32 mouse cellular contexts compared by ENCODE assay signal in genomic region chr5:107698888-107699287, GRCm38 (mm10). TPM values are rescaled to one million over a fixed set of nuclear protein-coding genes. Genes with fewer than 3 reads are reported as not detected.
DNase-seq lines count a peak whose midpoint lies in the region; ATAC-seq and TF ChIP-seq lines count a peak whose summit lies in the region.
"Had no signal": no experiment of that assay in that cellular context is flagged by ENCODE, and none has a peak within 500 bp of the region (broad histone marks: within the 10 kb centered on the region; RNA-seq: fewer than 3 reads in every experiment).

No protein-coding gene starts in this region.

- no peaks in the 10 kb centered on the region for H3K4me1 ChIP-seq in intestine, embryonic 14.5 days (replicated peaks; ENCODE audit: control insufficient read depth, insufficient read depth, low read length)
- H3K4me1 ChIP-seq in intestine, embryonic 15.5 days (replicated peaks): no peaks in the 10 kb centered on the region
- peaks cover 32% of the 10 kb centered on the region for H3K4me1 ChIP-seq in thymus, adult 2 months (replicated peaks; ENCODE audit: control insufficient read depth, insufficient read depth, low read length)
- H3K4me1 ChIP-seq in limb, embryonic 10.5 days: no peaks in the 10 kb centered on the region
- H3K4me1 ChIP-seq in stomach, postnatal 0 days (replicated peaks; ENCODE audit: control insufficient read depth, insufficient read depth): no peaks in the 10 kb centered on the region
- H3K4me1 ChIP-seq: limb, embryonic 12.5 days; liver, embryonic 13.5 days; lung, embryonic 15.5 days; midbrain, embryonic 15.5 days; neural tube, embryonic 13.5 days had no signal

- no peaks in the 10 kb centered on the region for H3K36me3 ChIP-seq in intestine, embryonic 14.5 days (ENCODE audit: control insufficient read depth, insufficient read depth, low read length)
- H3K36me3 ChIP-seq in intestine, embryonic 15.5 days: no peaks in the 10 kb centered on the region
- no peaks in the 10 kb centered on the region for H3K36me3 ChIP-seq in thymus, adult 2 months (ENCODE audit: control insufficient read depth, insufficient read depth, low read length)
- H3K36me3 ChIP-seq in limb, embryonic 10.5 days: no peaks in the 10 kb centered on the region
- H3K36me3 ChIP-seq in stomach, postnatal 0 days (ENCODE audit: control insufficient read depth, insufficient read depth, low read length): no peaks in the 10 kb centered on the region
- H3K36me3 ChIP-seq: heart, embryonic 12.5 days; limb, embryonic 12.5 days; liver, embryonic 13.5 days; lung, embryonic 15.5 days; midbrain, embryonic 15.5 days; neural tube, embryonic 13.5 days had no signal

- H3K27me3 ChIP-seq in intestine, embryonic 14.5 days (replicated peaks; ENCODE audit: control insufficient read depth, insufficient read depth, low read length): no peaks in the 10 kb centered on the region
- no peaks in the 10 kb centered on the region for H3K27me3 ChIP-seq in intestine, embryonic 15.5 days (replicated peaks)
- no peaks in the 10 kb centered on the region for H3K27me3 ChIP-seq in thymus, adult 2 months (ENCODE audit: control insufficient read depth, insufficient read depth, low read length)
- no peaks in the 10 kb centered on the region for H3K27me3 ChIP-seq in limb, embryonic 10.5 days (ENCODE audit: low read depth, poor library complexity, severe bottlenecking)
- no peaks in the 10 kb centered on the region for H3K27me3 ChIP-seq in stomach, postnatal 0 days (ENCODE audit: control insufficient read depth, insufficient read depth, low read length)
- H3K27me3 ChIP-seq: CH12.LX; heart, embryonic 12.5 days; liver, embryonic 13.5 days; lung, embryonic 15.5 days; midbrain, embryonic 15.5 days; neural tube, embryonic 13.5 days had no signal

- no peak overlapping the region for H3K4me2 ChIP-seq in intestine, embryonic 14.5 days (ENCODE audit: low read length)
- H3K4me2 ChIP-seq in intestine, embryonic 15.5 days (replicated peaks): no peak overlapping the region
- H3K4me2 ChIP-seq in stomach, postnatal 0 days (replicated peaks; ENCODE audit: low read depth): no peak overlapping the region
- H3K4me2 ChIP-seq: heart, embryonic 12.5 days; limb, embryonic 12.5 days; liver, embryonic 13.5 days; lung, embryonic 15.5 days; midbrain, embryonic 15.5 days; neural tube, embryonic 13.5 days had no signal

- no peak overlapping the region for H3K27ac ChIP-seq in intestine, embryonic 14.5 days (ENCODE audit: low read depth)
- no peak overlapping the region for H3K27ac ChIP-seq in intestine, embryonic 15.5 days
- H3K27ac ChIP-seq in thymus, adult 2 months (ENCODE audit: control insufficient read depth, insufficient read depth, low read length): peak overlapping the region; percentile 50; the same call in 1 of the 2 replicates
- H3K27ac ChIP-seq in limb, embryonic 10.5 days: no peak overlapping the region
- H3K27ac ChIP-seq in stomach, postnatal 0 days (replicated peaks): no peak overlapping the region
- H3K27ac ChIP-seq: heart, adult 2 months; limb, embryonic 12.5 days; liver, embryonic 13.5 days; lung, embryonic 15.5 days; midbrain, embryonic 15.5 days; neural tube, embryonic 13.5 days had no signal

- no peak overlapping the region for H3K4me3 ChIP-seq in intestine, embryonic 14.5 days (ENCODE audit: low read depth, low read length)
- H3K4me3 ChIP-seq in intestine, embryonic 15.5 days (replicated peaks): no peak overlapping the region
- H3K4me3 ChIP-seq in thymus, adult 2 months (ENCODE audit: control insufficient read depth, insufficient read depth, low read length): no peak overlapping the region
- no peak overlapping the region for H3K4me3 ChIP-seq in limb, embryonic 10.5 days
- no peak overlapping the region for H3K4me3 ChIP-seq in stomach, postnatal 0 days (ENCODE audit: low read depth, low read length)
- H3K4me3 ChIP-seq: heart, adult 2 months; heart, embryonic 12.5 days; limb, embryonic 12.5 days; liver, embryonic 13.5 days; lung, embryonic 15.5 days; midbrain, embryonic 15.5 days; myocyte; neural tube, embryonic 13.5 days had no signal

- no peak for TF ChIP-seq EP300 in stomach, postnatal 0 days (optimal IDR thresholded peaks at IDR 0.05)

- no peak for ATAC-seq in intestine, embryonic 14.5 days (replicated peaks; ENCODE audit: low FRiP score, low TSS enrichment, low read depth)
- no peak for ATAC-seq in intestine, embryonic 15.5 days
- no peak for ATAC-seq in stomach, postnatal 0 days (ENCODE audit: low FRiP score, low TSS enrichment)
- ATAC-seq: activated CD4-positive, CD25-positive, alpha-beta regulatory T cell, adult 4 months; forebrain, embryonic 14.5 days; hindbrain, embryonic 16.5 days; intestine, postnatal 0 days; midbrain, embryonic 15.5 days had no signal

- no peak for TF ChIP-seq CTCF in thymus, adult 2 months (IDR thresholded peaks at IDR 0.05; ENCODE audit: borderline replicate concordance, control insufficient read depth, extremely low read depth, insufficient read depth, low read length, poor library complexity)
- no peak for TF ChIP-seq CTCF in stomach, postnatal 0 days (IDR thresholded peaks at IDR 0.05; ENCODE audit: low read depth)

- no peak overlapping the region for H3K9ac ChIP-seq in intestine, embryonic 14.5 days (ENCODE audit: low read length)
- no peak overlapping the region for H3K9ac ChIP-seq in intestine, embryonic 15.5 days
- no peak overlapping the region for H3K9ac ChIP-seq in stomach, postnatal 0 days (ENCODE audit: low read length)
- H3K9ac ChIP-seq: heart, embryonic 12.5 days; limb, embryonic 12.5 days; liver, embryonic 13.5 days; lung, embryonic 15.5 days; midbrain, embryonic 15.5 days; neural tube, embryonic 13.5 days had no signal

- DNase-seq in intestine, embryonic 14.5 days (ENCODE audit: low spot score): peak; percentile 9
- no peak for DNase-seq in thymus, adult 2 months
- no peak for DNase-seq in thymus, postnatal 14 days
- DNase-seq in limb, embryonic 10.5 days (ENCODE audit: low spot score): peak; percentile 7
- no peak for DNase-seq in cerebellum, adult 11 months
- no peak for DNase-seq in lung, postnatal 25 days (ENCODE audit: low spot score)
- DNase-seq in stomach, postnatal 0 days (ENCODE audit: low spot score): no peak
- DNase-seq: adrenal gland, adult 2 months; adrenal gland, postnatal 36 days; cerebellum, adult 8-10 months; cerebellum, postnatal 25 days; gastrocnemius, postnatal 14 days; heart, adult 2 months; kidney, adult 9 months; kidney, postnatal 10 days; layer of hippocampus, postnatal 36 days; liver, embryonic 13.5 days; lung, postnatal 36 days had no signal

- H3K9me3 ChIP-seq in intestine, embryonic 14.5 days (ENCODE audit: control insufficient read depth, low read length): no peaks in the 10 kb centered on the region
- H3K9me3 ChIP-seq in intestine, embryonic 15.5 days: no peaks in the 10 kb centered on the region
- H3K9me3 ChIP-seq in limb, embryonic 10.5 days (replicated peaks): no peaks in the 10 kb centered on the region
- H3K9me3 ChIP-seq in stomach, postnatal 0 days (ENCODE audit: control insufficient read depth, low read length): no peaks in the 10 kb centered on the region
- H3K9me3 ChIP-seq: heart, embryonic 12.5 days; limb, embryonic 12.5 days; liver, embryonic 13.5 days; lung, embryonic 15.5 days; midbrain, embryonic 15.5 days; neural tube, embryonic 13.5 days had no signal

- TF ChIP-seq POLR2A in thymus, adult 2 months (IDR thresholded peaks at IDR 0.05; ENCODE audit: control insufficient read depth, extremely low read depth, insufficient read depth, low read length, poor library complexity): no peak

- WGBS in intestine, embryonic 14.5 days: 79% methylated on average over 8 of the region's 8 CpGs
- 75% methylated on average over 8 of the region's 8 CpGs for WGBS in intestine, embryonic 15.5 days
- 10% methylated on average over 8 of the region's 8 CpGs for WGBS in thymus, adult 2 months
- WGBS in limb, embryonic 10.5 days: 85% methylated on average over 8 of the region's 8 CpGs
- WGBS in stomach, postnatal 0 days: 77% methylated on average over 8 of the region's 8 CpGs

RNA-seq across cellular contexts. Expression of gene Gfi1, which starts 26.9 kb away (rescaled TPM):
- polyA plus RNA-seq in intestine, embryonic 14.5 days (2014; fragmentation: Nextera tagmentation; extraction: Ambion mirVana): 0.69 and 1.4 TPM in 2 replicates
- 1.2 and 2.2 TPM in 2 replicates for polyA plus RNA-seq in intestine, embryonic 15.5 days (2015; fragmentation: Nextera tagmentation; extraction: Ambion mirVana)
- polyA plus RNA-seq in thymus, adult 2 months (2012; rRNA removed): 191 and 219 TPM in 2 replicates
- 0.05 and 0.26 TPM in 2 replicates for polyA plus RNA-seq in limb, embryonic 10.5 days (2016; fragmentation: Nextera tagmentation; extraction: Ambion mirVana)
- polyA plus RNA-seq in stomach, postnatal 0 days (2015; fragmentation: Nextera tagmentation; extraction: Ambion mirVana): 0.10 TPM in 1 of 2 replicates, not detected in the other
- polyA plus RNA-seq: embryonic facial prominence, embryonic 11.5 days; forebrain, embryonic 14.5 days; heart, postnatal 0 days; hindbrain, embryonic 16.5 days; limb, embryonic 12.5 days; midbrain, embryonic 15.5 days had no signal

Comparison
In these comparisons a context has a peak if more than half of its experiments do, and no peak if none do; other contexts are left out.
1. DNase-seq: peak in intestine, embryonic 14.5 days (single experiment) and limb, embryonic 10.5 days (single experiment); none in thymus, adult 2 months (single experiment), thymus, postnatal 14 days (single experiment), cerebellum, adult 11 months (single experiment), lung, postnatal 25 days (single experiment) and stomach, postnatal 0 days (single experiment).
2. RNA of gene Gfi1, which starts 26.9 kb away (polyA plus RNA-seq): 191 to 219 TPM in thymus, adult 2 months; 0.69 to 1.4 TPM in intestine, embryonic 14.5 days, 1.2 to 2.2 TPM in intestine, embryonic 15.5 days, 0.05 to 0.26 TPM in limb, embryonic 10.5 days and 0.10 TPM in stomach, postnatal 0 days; every median in the first group is over 10 times any median in the second.